Mouse (Mus musculus) forebrain, embryonic 11.5 days (tissue): ENCODE results near the gene Msi2. TPM values are rescaled to one million over a fixed set of nuclear protein-coding genes. Genes with fewer than 3 reads are reported as not detected.
A peak's percentile ranks its signal among the peaks of the same experiment; 100 is the strongest.

ENCODE experiments used
- ATAC-seq: fragments of 200-750 bp; cut with Nextera tagmentation; replicated peaks from 2 replicates; pipeline ENCODE4 v1.8.0; 2017; ENCODE audit warnings: moderate TSS enrichment; ENCODE audit not compliant: low FRiP score
- DNase-seq: peaks from one replicate; pipeline ENCODE4 v3.0.0-alpha.2; 2017; ENCODE audit warnings: low spot score
- H3K27ac ChIP-seq: fragments of 300-500 bp; sonication (generic); 2 replicates; pipeline ENCODE4 v1.5.1; 2014; ENCODE audit warnings: low read depth, low read length
- H3K27me3 ChIP-seq: fragments of 300-500 bp; sonication (generic); 2 replicates; pipeline ENCODE4 v1.6.1; 2014; ENCODE audit warnings: mild to moderate bottlenecking, low read length, mixed read lengths; ENCODE audit not compliant: control insufficient read depth, insufficient read depth
- H3K36me3 ChIP-seq: fragments of 300-500 bp; sonication (generic); 2 replicates; pipeline ENCODE4 v1.6.1; 2014; ENCODE audit warnings: mild to moderate bottlenecking, low read length, moderate library complexity, mixed read lengths; ENCODE audit not compliant: control insufficient read depth, insufficient read depth
- H3K4me1 ChIP-seq: fragments of 300-500 bp; sonication (generic); replicated peaks from 2 replicates; pipeline ENCODE4 v1.6.1; 2014; ENCODE audit warnings: low read length, mixed read lengths; ENCODE audit not compliant: control insufficient read depth, insufficient read depth
- H3K4me2 ChIP-seq: fragments of 300-500 bp; sonication (generic); 2 replicates; pipeline ENCODE4 v1.6.1; 2014; ENCODE audit warnings: low read depth, mild to moderate bottlenecking, low read length, moderate library complexity, mixed read lengths; ENCODE audit not compliant: severe bottlenecking
- H3K4me3 ChIP-seq: fragments of 300-500 bp; sonication (generic); 2 replicates; pipeline ENCODE4 v1.5.1; 2014; ENCODE audit warnings: low read depth, low read length
- H3K9ac ChIP-seq: fragments of 300-500 bp; sonication (generic); 2 replicates; pipeline ENCODE4 v1.6.1; 2014; ENCODE audit warnings: low read length
- H3K9me3 ChIP-seq: fragments of 300-500 bp; sonication (generic); 2 replicates; pipeline ENCODE4 v1.6.1; 2016; ENCODE audit warnings: low read length, mixed read lengths; ENCODE audit not compliant: control insufficient read depth
- WGBS: fragments of 180-500 bp; shearing (Covaris S2); extraction: QIAGEN DNeasy Blood & Tissue Kit; methylation state at CpG from one replicate; pipeline ENCODE4 v1.1.7; 2014; 5-methylcytosine and 5-hydroxymethylcytosine counted together
- polyA plus RNA-seq: library from polyadenylated mRNA; unstranded; fragments of >200 nt; fragmentation: Nextera tagmentation; extraction: Ambion mirVana; gene quantifications from 2 replicates; pipeline ENCODE4 v1.2.1, GENCODE M21; 2014

Gene Msi2
- polyA plus RNA-seq, 1 experiment from 2014 or later: 26.2 TPM

GRCm38 (mm10) chr11:88598150-88598847 is 120.0 kb downstream of the Msi2 start:
- 77% methylated on average over 11 of the region's 11 CpGs for WGBS
- Histone ChIP-seq H3K9ac (no peak overlapping the region), H3K4me3 (no peak overlapping the region), H3K9me3 (no peaks in the 10 kb centered on the region), H3K4me2 (no peak overlapping the region), H3K36me3 (no peaks in the 10 kb centered on the region), H3K27me3 (no peaks in the 10 kb centered on the region), H3K27ac (no peak overlapping the region), H3K4me1 (peaks cover 9% of the 10 kb centered on the region; the same call in 1 of the 2 replicates)
- DNase-seq (peak; percentile 30), ATAC-seq (no peak)

GRCm38 (mm10) chr11:88595616-88596015 is 122.7 kb downstream of the Msi2 start:
- Histone ChIP-seq H3K4me3 (no peak overlapping the region), H3K9ac (no peak overlapping the region), H3K4me2 (no peak overlapping the region), H3K4me1 (peaks cover 7% of the 10 kb centered on the region; the same call in 1 of the 2 replicates), H3K36me3 (no peaks in the 10 kb centered on the region), H3K27ac (no peak overlapping the region), H3K27me3 (no peaks in the 10 kb centered on the region), H3K9me3 (no peaks in the 10 kb centered on the region)
- DNase-seq: peak; percentile 38
- no peak for ATAC-seq
- 58% methylated on average over 4 of the region's 4 CpGs for WGBS

- Histone ChIP-seq H3K27ac (no peak overlapping the region), H3K36me3 (no peaks in the 10 kb centered on the region), H3K9ac (no peak overlapping the region), H3K4me1 (peaks cover 7% of the 10 kb centered on the region; the same call in 1 of the 2 replicates), H3K4me2 (no peak overlapping the region), H3K9me3 (no peaks in the 10 kb centered on the region), H3K27me3 (no peaks in the 10 kb centered on the region), H3K4me3 (no peak overlapping the region)
- WGBS: 66% methylated on average over 13 of the region's 13 CpGs
- ATAC-seq (no peak), DNase-seq (peak; percentile 48)
These were observed 123.3 kb downstream of the Msi2 start for GRCm38 (mm10) chr11:88594804-88595611.

- Histone ChIP-seq H3K36me3 (no peaks in the 10 kb centered on the region; the same call in 1 of the 2 replicates), H3K4me2 (no peak overlapping the region), H3K27me3 (no peaks in the 10 kb centered on the region), H3K9ac (no peak overlapping the region), H3K4me1 (peaks cover 13% of the 10 kb centered on the region; the same call in 1 of the 2 replicates), H3K27ac (no peak overlapping the region), H3K9me3 (no peaks in the 10 kb centered on the region), H3K4me3 (no peak overlapping the region)
- DNase-seq (peak; percentile 47), ATAC-seq (no peak)
- WGBS: 62% methylated on average over 8 of the region's 8 CpGs
These were observed 124.3 kb downstream of the Msi2 start for GRCm38 (mm10) chr11:88594010-88594409.

GRCm38 (mm10) chr11:88592099-88592498 is 126.2 kb downstream of the Msi2 start:
- DNase-seq (peak; percentile 48), ATAC-seq (no peak)
- Histone ChIP-seq H3K4me1 (peaks cover 30% of the 10 kb centered on the region), H3K9ac (no peak overlapping the region), H3K9me3 (no peaks in the 10 kb centered on the region), H3K27ac (no peak overlapping the region), H3K4me2 (no peak overlapping the region), H3K4me3 (no peak overlapping the region), H3K36me3 (no peaks in the 10 kb centered on the region; the same call in 1 of the 2 replicates), H3K27me3 (no peaks in the 10 kb centered on the region)
- WGBS: 96% methylated on average over 8 of the region's 8 CpGs

GRCm38 (mm10) chr11:88590647-88591046 is 127.7 kb downstream of the Msi2 start:
- H3K27ac ChIP-seq: no peak overlapping the region
- DNase-seq (no peak), ATAC-seq (no peak)
- no peaks in the 10 kb centered on the region for H3K27me3 ChIP-seq
- H3K4me1 ChIP-seq: peaks cover 38% of the 10 kb centered on the region
- 75% methylated on average over 5 of the region's 5 CpGs for WGBS
- H3K4me3 ChIP-seq: no peak overlapping the region
- no peak overlapping the region for H3K9ac ChIP-seq
- H3K9me3 ChIP-seq: no peaks in the 10 kb centered on the region
- no peaks in the 10 kb centered on the region; the same call in 1 of the 2 replicates for H3K36me3 ChIP-seq
- H3K4me2 ChIP-seq: no peak overlapping the region

GRCm38 (mm10) chr11:88589641-88590040 is 128.7 kb downstream of the Msi2 start:
- H3K9ac ChIP-seq: no peak overlapping the region
- no peaks in the 10 kb centered on the region for H3K27me3 ChIP-seq
- H3K4me1 ChIP-seq: peaks cover 41% of the 10 kb centered on the region
- ATAC-seq (no peak), DNase-seq (no peak)
- H3K36me3 ChIP-seq: no peaks in the 10 kb centered on the region; the same call in 1 of the 2 replicates
- H3K4me2 ChIP-seq: no peak overlapping the region
- no peaks in the 10 kb centered on the region for H3K9me3 ChIP-seq
- H3K4me3 ChIP-seq: no peak overlapping the region
- H3K27ac ChIP-seq: peak overlapping the region; percentile 71; the same call in 1 of the 2 replicates
- 95% methylated on average over 6 of the region's 6 CpGs for WGBS

- peak overlapping the region; percentile 20; the same call in 1 of the 2 replicates for H3K9ac ChIP-seq
- peaks cover 50% of the 10 kb centered on the region for H3K4me1 ChIP-seq
- no peak overlapping the region for H3K4me2 ChIP-seq
- H3K4me3 ChIP-seq: no peak overlapping the region
- H3K27me3 ChIP-seq: no peaks in the 10 kb centered on the region
- 23% methylated on average over 9 of the region's 9 CpGs for WGBS
- ATAC-seq (peak; percentile 9; the same call in 1 of the 2 replicates), DNase-seq (peak; percentile 67)
- H3K36me3 ChIP-seq: no peaks in the 10 kb centered on the region; the same call in 1 of the 2 replicates
- H3K9me3 ChIP-seq: no peaks in the 10 kb centered on the region
- H3K27ac ChIP-seq: peak overlapping the region; percentile 71; the same call in 1 of the 2 replicates
These were observed 129.6 kb downstream of the Msi2 start for GRCm38 (mm10) chr11:88588688-88589210.
